Mouse (Mus musculus) gastrocnemius, adult 8-10 months (tissue): ENCODE measurements around the gene Scgb1c1. TPM values are rescaled to one million over a fixed set of nuclear protein-coding genes. Genes with fewer than 3 reads are reported as not detected.
"Not testable (repeated sequence)": the region's sequence is repeated elsewhere in the genome, so short reads cannot be mapped to it uniquely, and the experiment has no call there.

ENCODE experiments used
- DNase-seq, 2 experiments: peaks; one replicate each; pipeline ENCODE4 v3.0.0; 2022; ENCODE audit warnings: low spot score in 2 of 2
- total RNA-seq, 4 experiments: library from RNA; stranded (reverse); gene quantifications; 2 replicates each; pipeline ENCODE4 v1.2.4; 2022

Scgb1c1 gene
- total RNA-seq, 4 experiments from 2014 or later: not detected

GRCm38 (mm10) chr7:140880865-140881515 is 35.6 kb downstream of the Scgb1c1 start:
- no peak for DNase-seq

GRCm38 (mm10) chr7:140881696-140882468 is 36.5 kb downstream of the Scgb1c1 start, which contains the start of the genes Psmd13 and Sirt3:
Psmd13 (plus strand) TSS chr7:140881968.
Sirt3 (minus strand) TSS chr7:140882309.
- DNase-seq: peak; percentile 85 to 90

DNA sequence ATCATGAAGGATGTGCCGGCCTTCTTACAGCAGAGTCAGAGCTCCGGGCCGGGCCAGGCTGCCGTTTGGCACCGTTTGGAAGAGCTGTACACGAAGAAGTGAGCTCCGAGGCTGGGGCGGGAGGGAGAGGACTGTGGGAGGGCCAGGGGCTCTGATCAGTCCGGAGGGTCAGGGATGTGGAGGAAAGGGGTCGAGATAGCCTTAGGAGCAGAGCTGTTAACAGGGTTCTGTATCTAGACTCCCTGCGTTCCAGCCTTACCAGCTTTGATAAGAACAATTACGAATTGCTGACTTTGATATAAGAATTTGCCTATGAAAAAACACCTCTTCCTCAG is 37.1 kb downstream of the Scgb1c1 start:
- DNase-seq: no peak

GRCm38 (mm10) chr7:140890636-140891035 is 45.3 kb downstream of the Scgb1c1 start:
- not testable (repeated sequence) for DNase-seq

DNA sequence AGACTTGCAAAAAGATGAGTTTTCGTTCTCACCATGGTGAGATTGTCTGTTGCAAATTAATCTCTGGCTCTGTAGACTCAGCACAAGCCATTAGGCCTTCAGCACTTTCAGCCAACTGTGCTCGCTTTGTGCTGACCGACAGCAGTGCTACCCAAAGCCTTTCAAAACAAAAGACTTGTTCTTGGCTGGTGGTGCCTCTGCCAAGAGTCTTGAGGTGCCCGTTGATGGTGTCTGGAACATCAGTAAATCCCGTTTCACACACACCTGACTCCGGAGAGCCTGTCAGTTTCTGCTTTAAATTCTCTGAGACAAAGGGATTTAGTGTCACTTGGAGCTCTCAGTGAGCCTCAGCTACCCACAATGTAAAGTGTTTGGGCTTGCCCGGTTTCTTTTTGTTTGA is 48.7 kb downstream of the Scgb1c1 start:
- no peak for DNase-seq

- DNase-seq: no peak
Measured at GRCm38 (mm10) chr7:140894611-140895010, 49.3 kb downstream of the Scgb1c1 start.

Other genes with a start within 250 kb of the Scgb1c1 start
- gene Olfr46, start 244.3 kb upstream of the Scgb1c1 start, total RNA-seq: not detected
- not detected for gene Olfr61, start 216.6 kb upstream of the Scgb1c1 start, total RNA-seq
- gene Olfr53, start 199.1 kb upstream of the Scgb1c1 start, total RNA-seq: not detected
- not detected for gene Olfr539, start 185.6 kb upstream of the Scgb1c1 start, total RNA-seq
- gene Olfr45, start 163.6 kb upstream of the Scgb1c1 start, total RNA-seq: not detected
- gene Olfr541, start 148.3 kb upstream of the Scgb1c1 start, total RNA-seq: not detected
- 10 to 100 TPM in 2 of 4 experiments, 1 to 10 TPM in 2; 1.8 to 29.0 (median 8.8) TPM for gene Cyp2e1, start 81.8 kb upstream of the Scgb1c1 start, total RNA-seq
- not detected for gene Syce1, start 57.7 kb upstream of the Scgb1c1 start, total RNA-seq
- gene Zfp941, start 23.4 kb upstream of the Scgb1c1 start, total RNA-seq: under 1 TPM in 1 of 4 experiments, not detected in 3; 0.11 TPM
- not detected for gene Urah, start 10.5 kb upstream of the Scgb1c1 start, total RNA-seq
- gene Odf3, start 2.3 kb downstream of the Scgb1c1 start, total RNA-seq: not detected
- gene Gm45785, start 10.8 kb downstream of the Scgb1c1 start, total RNA-seq: not detected
- 10 to 100 TPM; 11.8 to 13.5 (median 13.1) TPM for gene Ric8a, start 11.4 kb downstream of the Scgb1c1 start, total RNA-seq
- 1 to 10 TPM; 6.5 to 7.7 (median 6.8) TPM for gene Bet1l, start 12.0 kb downstream of the Scgb1c1 start, total RNA-seq
- 10 to 100 TPM; 85.3 to 96.3 (median 89.9) TPM for gene Psmd13, start 36.4 kb downstream of the Scgb1c1 start, total RNA-seq
- gene Sirt3, start 36.8 kb downstream of the Scgb1c1 start, total RNA-seq: 10 to 100 TPM; 18.7 to 23.2 (median 22.2) TPM
- gene Cox8b, start 54.9 kb downstream of the Scgb1c1 start, total RNA-seq: 1,000 to 10,000 TPM; 1,780 to 2,019 (median 1,893) TPM
- under 1 TPM in 1 of 4 experiments, not detected in 3; 0.08 TPM for gene Nlrp6, start 75.4 kb downstream of the Scgb1c1 start, total RNA-seq
- gene Pgghg, start 95.8 kb downstream of the Scgb1c1 start, total RNA-seq: 1 to 10 TPM; 1.4 to 2.8 (median 2.2) TPM
- gene Ifitm5, start 104.7 kb downstream of the Scgb1c1 start, total RNA-seq: under 1 TPM in 2 of 4 experiments, not detected in 2; 0.34 to 0.53 TPM
- not detected for gene Gm45717, start 110.4 kb downstream of the Scgb1c1 start, total RNA-seq
- gene Ifitm2, start 110.4 kb downstream of the Scgb1c1 start, total RNA-seq: 10 to 100 TPM; 25.1 to 51.9 (median 30.1) TPM
- gene Ifitm1, start 121.7 kb downstream of the Scgb1c1 start, total RNA-seq: under 1 TPM; 0.34 to 0.99 (median 0.77) TPM
- 10 to 100 TPM; 20.8 to 38.8 (median 27.1) TPM for gene Ifitm3, start 165.2 kb downstream of the Scgb1c1 start, total RNA-seq
- gene Ifitm6, start 172.4 kb downstream of the Scgb1c1 start, total RNA-seq: not detected
- not detected for gene Gm17387, start 183.6 kb downstream of the Scgb1c1 start, total RNA-seq
- gene B4galnt4, start 215.6 kb downstream of the Scgb1c1 start, total RNA-seq: under 1 TPM in 2 of 4 experiments, not detected in 2; 0.20 to 0.59 TPM
- gene Pkp3, start 232.7 kb downstream of the Scgb1c1 start, total RNA-seq: not detected